Mouse (Mus musculus) thymus, postnatal 36 days (tissue): ENCODE results near the gene Scn4b.
A peak's percentile ranks its signal among the peaks of the same experiment; 100 is the strongest.

Experiments
- DNase-seq, 2 experiments: peaks; one replicate each; pipeline ENCODE4 v3.0.0; 2022; ENCODE audit warnings: mixed read lengths in 2 of 2

The Scn4b gene

DNA sequence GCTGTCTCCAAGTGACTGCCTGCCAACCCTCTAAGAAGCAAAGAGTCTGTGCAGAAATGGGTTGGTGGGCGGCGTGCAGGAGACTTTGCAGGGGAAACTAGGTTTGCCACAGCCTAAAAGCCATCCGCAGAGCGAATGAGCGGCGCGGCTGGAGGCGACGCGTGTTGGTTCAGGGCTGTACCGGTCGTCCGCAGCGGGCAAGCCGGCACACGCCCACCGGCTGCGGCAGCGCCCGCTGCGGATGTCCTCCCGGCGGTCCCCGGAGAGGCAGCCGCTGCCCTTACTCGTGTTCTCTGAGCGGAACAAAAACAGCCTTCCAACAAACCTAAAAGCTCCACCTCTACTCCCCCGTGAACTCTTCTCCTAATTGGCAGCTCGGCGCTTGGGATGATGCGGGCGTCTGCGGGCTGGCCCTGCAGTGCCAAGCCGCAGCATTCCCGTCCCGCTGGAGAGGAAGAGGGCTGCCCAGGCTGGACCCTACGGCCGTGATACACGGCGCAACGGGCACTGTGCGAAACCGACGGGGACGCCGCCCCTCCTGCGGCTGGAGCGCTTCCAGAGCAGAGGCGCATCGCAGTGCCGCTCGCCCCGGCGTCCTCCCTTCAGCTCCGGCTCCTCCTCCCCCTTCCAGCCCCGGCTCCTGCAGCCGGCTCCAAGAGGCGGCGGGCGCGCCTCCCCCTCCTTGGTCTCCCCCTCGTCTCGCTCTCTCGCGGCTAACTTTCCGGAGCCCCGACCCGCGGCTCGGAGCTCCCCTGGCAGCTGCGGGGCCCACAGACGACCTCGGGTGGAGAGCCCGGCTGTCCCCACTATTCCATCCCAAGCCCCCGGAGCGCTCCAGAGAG lies at the start of gene Scn4b:
Scn4b (plus strand) TSS at position 205 of the 842 bp plus-strand sequence.
- DNase-seq, result peak; percentile 61 to 78

DNA sequence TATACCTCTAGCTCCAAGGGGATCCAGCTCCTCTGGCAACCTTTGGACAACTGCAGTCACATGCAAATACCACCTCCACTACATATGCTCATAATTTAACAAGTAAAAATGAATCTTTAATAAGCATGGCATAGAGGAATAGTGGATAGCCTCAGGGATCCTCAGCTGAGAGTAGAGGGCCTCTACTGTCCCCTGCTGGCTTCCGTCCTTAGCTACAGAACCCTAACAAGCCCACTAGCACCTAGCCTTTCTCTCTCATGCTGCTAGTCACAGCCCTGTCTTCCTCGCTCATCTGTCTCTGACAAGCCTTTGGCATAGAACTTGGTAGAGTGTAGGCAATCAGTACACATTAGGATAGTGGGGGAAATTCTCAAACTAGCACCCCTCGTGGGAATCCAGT lies 47.4 kb upstream of the Scn4b start:
- no peak for DNase-seq

DNA sequence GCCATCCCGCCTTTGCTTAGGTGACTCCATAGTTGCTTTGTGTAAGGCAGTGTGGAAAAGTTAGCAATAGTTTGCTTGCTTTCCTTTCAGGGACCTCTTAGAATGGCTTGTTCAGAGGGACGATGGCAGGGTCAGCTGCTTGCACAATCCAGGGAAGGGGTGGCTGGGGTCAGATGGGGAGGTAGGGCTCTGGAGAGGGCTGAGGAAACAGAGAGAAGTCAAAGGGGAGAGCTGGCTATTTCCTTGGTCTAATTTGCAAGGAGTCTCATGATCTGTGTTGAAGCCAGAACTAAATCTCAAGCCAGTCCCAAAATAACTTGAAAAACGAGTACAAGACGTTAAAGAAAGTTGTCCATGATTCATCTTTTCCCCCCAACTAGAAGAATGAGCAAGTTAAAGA lies 45.6 kb upstream of the Scn4b start:
- no peak for DNase-seq

DNA sequence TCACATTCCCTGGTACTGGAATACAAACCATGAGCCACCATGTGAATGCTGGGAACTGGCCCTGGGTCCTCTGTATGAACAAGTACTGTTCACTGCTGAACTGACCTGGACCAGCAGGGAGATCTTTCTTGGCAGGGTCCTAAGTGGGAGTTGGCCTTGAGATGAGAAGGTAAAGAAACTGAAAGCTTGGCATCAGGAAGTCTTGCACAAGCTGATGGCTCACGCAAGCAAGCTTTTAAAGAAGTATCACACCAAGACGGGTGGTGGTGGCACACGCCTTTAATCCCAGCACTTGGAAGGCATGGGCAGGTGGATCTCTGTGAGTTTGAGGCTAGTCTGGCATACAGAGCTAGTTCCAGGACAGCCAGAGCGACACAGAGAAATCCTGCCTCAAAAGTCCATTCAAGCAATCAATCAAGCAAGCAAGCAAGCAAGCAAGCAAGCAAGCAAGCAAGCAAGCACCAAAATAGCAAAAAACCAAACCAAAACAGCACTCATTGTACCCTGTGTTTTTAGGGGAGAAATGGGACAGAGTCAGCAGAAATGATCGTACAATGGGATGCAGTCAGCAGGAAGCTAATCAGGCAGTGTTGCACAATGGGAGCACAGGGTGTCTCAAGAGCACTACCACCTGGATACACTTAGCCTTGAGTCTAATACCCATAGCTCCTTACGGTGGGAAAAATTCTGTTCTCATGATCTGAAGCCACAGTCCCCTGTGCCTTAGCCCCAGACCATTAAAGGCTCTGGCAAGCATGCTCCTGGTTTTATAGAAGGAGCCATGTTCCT lies 42.9 kb upstream of the Scn4b start:
- no peak for DNase-seq

DNA sequence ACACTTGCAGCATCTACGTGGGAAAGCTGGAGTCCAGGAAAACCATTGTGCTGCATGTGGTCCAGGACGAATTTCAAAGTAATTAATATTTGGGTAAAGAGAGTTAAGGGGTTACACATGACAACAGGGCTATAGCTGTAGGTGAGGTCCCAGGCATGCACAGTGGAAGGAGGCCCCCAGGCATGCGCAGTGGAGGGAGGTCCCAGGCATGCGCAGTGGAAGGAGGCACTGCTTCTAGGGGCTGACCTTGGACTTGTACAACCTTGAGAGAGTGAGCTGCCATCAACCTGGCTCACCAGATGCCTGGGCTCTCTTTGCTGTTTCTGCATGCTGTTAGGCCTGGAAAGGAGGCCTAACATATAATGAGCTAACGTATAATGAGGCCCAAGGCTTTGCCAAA lies 40.3 kb upstream of the Scn4b start:
- no peak for DNase-seq

DNA sequence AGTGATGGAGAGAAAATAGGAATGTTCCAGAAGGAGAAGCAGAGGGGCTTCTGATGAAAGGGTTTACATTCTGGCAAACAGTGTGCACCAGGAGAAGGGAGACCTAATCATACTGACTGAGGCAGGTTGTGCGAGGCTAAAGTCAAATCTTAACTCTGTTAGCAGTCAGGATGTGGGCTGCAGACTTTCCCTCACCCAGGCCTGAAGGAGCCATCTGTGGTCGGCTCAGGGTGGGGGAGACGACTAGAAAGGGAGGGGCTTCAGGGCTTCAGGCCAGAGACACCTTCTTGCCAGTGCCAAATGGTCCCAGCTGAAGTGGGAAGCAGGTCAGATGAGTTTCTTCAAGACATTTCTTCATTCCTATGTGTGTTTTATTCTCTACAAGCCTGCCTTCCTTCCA lies 39.8 kb upstream of the Scn4b start:
- peak; percentile 57 to 71 for DNase-seq

DNA sequence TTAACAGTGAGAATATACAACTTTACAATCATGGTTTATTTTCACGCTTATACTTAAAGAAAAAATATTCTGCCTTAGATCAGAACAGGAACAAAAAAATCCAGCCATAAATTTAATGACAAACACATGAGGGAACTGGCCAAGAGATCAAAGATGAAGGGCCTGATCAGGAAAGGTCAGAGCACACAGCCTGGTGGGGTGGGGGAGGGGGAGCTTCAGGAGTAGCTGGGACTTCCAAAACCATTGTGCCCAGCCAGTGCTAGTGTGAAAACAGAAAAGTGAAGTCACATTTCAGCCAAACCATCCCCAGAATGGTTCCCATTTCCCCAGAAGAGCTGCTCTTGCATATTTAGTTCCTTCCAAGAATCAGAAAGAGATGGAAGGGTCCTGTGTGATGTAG lies 35.7 kb upstream of the Scn4b start:
- no peak for DNase-seq

DNA sequence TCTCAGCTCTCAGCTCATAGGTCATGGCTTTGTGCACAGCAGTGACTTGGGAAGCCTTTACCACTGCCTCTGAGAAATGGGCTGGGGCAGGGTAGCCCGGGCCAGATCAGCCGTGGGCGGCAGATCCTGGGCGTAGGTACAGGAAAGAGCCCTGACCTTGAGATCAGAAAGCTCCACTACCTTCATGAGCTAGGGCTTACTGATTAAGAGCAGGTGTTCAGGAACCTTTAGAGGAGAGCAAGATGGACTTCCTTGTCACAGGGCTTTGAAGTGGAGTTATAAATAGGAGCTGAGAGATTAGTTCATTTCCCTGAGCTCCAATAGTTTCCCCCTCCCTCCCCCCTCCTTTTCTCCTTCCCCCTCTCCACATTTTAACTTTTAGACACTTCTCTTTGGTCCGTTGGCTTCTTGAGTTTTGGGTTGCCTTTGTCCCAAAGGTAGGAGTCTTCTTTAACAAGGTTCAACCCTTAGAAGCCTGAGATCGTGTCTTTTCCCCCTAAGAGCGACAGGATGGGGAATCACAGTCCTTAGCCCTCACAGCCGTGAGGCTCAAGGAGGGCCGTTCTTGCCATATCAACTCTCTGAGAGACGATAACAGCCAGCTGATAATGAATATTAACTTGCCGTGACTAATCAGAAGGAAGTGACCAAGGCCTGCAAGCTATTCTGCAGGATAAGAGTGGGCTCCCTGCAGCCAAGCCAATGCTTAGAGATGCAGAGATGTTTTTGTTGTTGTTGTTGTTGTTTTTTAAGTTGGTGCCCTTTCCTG lies 34.8 kb upstream of the Scn4b start:
- DNase-seq, result no peak

DNA sequence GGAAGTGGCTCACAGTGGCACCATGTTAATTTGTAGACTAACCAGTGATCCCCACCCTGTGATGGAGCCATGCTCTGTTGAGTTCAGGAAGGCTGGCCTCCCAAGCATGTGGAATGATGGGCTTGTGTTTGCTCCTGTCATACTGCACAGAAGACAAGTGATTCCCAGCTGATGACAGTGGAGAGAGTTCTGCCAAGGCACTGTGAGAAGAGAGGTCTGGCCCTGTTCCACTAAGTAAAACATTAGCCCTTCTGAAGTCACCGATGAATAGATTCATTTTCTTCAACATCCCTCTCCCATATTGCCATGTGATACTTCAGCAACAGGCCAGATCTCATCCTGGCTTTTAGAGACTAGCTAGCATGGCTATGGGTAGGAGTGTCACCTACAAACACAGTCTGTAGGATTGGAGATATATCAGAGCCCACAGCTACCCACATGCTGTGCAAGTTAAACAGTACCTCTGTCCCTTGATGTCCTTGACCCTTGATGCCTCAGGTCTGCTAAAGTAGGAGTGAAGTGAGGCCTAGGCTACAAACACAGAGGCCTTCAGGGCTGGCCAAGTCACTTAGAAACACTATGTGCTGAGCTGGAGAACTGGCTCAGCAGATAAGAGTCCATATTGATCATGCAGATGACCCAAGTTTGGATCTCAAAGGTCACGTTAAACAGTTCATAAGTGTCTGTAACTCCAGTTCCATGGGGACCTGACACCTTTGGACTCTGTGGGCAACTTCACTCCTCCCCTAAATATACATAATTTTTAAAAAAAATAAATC lies 32.4 kb upstream of the Scn4b start:
- no peak for DNase-seq

DNA sequence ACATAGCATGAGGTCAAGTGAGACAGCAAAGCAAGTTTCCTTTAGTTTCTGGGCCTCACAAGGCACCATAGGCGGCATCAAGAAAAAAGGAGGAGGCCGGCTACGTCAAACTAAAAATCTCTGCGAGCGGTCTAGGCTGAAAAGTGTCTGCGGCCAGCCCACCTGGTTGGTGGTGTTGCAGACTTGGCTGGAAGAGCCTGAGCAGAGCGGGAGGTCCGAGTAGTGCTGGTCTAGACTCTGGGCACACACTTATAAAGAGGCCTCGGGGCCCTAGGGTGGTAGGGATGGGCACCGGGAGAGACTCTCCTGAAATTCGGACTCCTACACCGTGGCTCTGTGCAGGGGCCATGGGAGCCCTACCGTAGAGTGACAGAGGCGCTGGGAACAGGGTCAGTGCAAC lies 22.5 kb upstream of the Scn4b start:
- DNase-seq, result no peak

DNA sequence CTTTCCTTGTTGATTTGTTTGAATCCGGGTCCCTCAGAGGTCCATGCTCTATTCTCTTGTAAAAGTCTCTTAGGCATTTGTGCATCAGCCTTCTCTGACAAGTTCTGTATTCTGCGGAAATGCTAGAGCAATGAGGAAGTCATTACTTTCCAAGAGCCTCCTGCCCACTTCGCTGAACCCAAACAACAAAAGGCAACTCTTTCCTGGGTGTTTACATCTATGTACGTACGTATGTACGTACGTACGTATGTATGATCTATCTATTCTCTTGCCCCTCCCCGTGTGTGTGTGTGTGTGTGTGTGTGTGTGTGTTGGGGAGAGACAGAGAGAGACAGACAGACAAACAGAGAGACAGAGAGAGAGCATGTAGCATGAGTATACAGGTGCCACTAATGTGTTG lies 21.4 kb upstream of the Scn4b start:
- DNase-seq, result no peak

DNA sequence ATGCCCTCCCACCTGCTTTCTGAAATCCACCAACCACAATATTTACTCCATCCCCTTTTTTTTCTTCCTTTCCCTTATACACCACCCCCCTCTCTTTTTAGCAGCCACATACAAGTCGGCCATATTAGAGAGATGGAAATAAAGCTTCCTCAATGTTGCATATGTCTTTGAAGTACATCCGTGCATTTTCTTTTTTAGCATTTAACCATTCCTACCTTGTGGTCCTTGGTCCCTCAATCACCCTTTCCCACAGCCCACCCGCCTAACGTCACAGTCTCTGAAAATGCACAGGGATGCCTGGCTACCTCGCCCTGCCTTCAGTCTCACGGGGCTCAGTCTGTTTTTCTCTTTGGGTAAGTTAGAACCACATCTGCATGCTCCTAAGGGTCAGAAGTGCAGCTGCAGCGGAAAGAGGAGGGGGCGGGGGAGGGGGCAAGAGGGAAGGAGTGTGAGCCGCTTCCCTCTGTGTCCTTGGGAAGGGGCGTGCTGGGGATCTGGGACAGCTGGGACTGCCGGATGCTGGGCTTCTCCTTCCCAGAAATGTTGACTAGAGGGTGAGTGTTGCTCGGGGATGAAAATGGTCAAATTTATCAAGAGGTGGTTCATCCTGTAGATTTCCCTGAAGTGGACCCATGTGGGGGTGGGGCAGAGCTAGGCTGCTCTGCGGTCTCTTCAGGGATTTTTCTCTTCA lies 20.3 kb upstream of the Scn4b start, which contains the start of gene Scn2b:
Scn2b (plus strand) TSS at position 42 of the 691 bp plus-strand sequence.
- DNase-seq, result peak; percentile 56 to 61

DNA sequence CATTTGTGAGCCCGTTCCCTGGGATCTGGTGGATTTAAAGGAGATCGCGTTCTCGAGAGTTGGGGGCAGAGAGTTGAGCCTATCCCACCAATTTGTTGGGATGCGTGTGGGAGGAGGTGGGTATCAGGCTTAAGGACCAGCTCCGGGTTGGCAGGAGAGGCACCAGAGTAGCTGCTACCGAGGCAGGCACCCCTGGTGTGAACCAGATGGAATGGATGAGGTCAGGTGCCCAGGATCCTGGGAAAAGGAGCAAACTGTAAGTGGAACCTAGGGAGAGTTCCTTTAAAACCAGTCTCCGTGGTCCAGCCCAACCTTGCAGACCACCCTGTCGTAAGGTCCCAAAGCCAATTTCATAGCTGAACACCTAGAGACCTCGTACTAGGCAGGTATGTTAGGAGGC lies 19.6 kb upstream of the Scn4b start:
- no peak for DNase-seq

DNA sequence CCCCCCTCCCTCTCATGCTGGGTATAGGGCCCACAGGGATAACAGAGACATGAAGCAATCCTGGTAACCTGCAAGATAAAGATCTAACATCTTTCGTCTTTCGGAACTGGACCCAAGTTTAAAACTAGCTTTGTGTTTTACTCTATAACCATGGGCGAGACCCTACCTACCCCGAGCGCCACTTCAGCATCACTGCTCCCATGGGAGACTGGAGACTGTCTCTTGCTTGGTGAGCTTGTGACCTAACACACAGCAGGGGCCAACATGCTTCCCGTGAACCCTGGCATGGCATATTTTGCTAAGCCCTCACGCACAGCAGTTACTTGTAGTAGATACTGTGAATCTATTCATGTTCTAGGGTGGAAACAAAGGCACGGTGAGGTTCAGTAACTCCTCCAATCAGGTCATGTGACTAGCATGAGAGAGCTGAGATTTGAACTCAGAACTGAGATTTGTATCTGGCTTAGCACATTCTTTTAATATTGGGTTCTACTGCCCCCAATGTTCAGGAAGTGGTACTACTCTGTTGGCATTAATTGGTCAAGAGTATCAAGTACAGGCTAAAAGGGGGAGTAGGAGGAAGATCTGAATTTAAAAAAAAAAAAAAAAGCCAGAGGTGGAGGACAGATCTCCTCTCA lies 18.8 kb upstream of the Scn4b start:
- no peak for DNase-seq

DNA sequence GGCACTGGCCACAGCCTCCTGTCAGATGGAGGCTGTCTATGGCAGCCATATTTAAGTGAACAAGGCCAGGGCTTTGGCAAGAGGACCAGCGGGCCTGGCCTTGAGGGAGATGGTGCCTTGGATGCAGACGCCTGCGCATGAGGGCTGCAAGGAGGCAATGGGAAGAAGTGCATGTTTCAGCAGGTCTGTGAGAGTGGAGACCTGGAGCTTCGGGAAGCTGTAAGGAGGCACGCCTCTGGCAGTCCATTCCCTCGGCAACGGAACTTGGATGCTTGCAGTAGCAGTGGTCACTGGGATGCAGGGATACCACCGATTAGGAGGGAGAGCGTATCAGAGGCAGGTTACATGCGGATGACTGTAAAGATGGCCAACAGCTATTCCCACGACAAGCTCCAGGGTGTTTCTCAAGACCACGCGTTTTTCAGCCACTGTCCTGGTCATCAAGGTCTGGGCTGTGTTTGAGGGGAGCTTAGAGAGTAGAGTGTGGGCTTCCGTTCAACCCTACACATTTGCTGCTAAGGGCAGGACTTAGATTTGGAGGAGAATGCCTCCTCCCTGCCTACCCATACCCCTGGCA lies 18.2 kb upstream of the Scn4b start:
- DNase-seq, result no peak

DNA sequence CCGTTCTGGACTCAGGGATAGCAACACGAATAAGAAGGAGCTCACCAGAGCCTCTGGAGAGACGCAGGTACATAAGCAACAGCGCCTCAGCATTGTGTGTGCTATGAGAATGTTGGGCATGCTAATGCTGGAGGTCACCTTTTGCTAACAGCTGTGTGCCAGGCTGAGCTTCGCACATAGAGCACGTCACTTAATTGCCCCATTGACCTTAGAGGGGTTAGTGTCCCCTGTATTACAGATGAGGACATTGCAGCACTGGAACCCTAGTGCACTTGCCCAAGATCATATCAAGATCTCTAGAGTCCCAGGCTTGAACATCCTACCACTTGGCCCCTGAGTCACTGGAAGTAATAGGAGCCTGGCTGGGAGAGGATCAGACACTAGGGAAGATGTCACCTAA lies 17.6 kb upstream of the Scn4b start:
- DNase-seq, result no peak

DNA sequence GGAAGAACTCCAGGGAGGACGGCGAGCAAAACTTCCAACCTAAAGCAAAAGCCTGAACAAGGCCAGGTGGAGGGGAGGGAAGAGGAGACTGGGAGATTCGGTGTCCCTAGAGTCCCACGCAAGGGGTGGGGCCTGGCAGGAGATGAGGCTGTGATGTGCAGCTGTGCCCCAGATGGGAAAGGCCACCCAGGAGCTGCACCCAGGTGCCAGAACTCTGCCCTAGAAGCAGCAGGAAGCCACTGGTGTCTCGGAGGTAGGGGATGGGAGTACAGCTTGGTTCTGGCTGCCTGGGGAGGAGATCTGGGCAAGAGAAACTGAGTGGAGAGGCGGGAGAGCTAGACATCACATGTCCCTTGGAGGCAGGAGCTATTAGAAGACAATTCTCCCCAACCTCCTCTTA lies 17.2 kb upstream of the Scn4b start:
- peak; percentile 78 to 90 for DNase-seq

DNA sequence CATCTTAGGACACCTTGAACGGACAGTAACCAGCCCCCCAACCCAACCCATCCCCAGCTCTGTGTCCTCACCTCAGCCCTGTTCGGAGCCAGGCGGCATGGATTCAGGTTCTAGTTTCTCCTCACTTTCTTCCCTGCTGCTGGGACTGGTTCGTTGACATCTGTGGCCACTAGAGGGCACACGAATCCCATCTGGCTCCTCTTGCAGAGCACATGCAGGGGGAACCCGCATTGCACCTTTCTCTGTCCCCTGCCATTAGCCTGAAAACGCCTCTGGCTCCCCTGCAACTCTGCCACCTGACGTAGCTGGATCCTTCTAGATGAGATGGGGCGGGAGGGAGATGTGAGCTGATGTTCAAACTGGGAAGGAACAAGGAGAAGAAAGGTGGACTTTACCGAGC lies 16.4 kb upstream of the Scn4b start:
- DNase-seq, result peak; percentile 84 to 88

DNA sequence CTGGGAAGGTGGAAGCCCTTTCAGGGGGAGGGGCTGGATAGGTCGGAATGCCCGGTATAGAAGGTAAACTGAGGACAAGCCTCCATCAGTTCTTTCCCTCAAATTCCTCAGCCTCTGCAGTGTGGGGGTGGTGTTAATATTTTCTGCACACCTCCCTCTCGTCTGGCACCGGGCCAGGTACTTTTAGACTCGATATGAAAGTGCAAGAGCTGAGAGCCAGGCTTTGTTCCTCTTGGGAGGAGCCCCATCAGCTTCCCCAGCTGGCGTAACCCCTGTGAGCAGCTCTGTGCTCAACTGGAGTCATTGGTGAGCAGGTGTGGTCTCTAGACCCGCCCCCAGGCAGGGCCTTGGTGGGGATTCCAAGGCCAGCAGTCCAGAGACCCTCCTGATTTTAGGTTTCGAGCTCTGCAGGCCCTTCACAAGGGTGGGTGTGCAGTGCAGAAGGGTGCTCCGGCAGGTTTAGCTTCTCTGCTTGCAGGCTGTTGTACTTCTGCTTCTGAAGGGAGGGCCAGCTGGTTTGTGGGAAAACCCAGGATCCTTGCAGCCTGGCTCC lies 15.9 kb upstream of the Scn4b start:
- DNase-seq, result peak; percentile 69 to 79

DNA sequence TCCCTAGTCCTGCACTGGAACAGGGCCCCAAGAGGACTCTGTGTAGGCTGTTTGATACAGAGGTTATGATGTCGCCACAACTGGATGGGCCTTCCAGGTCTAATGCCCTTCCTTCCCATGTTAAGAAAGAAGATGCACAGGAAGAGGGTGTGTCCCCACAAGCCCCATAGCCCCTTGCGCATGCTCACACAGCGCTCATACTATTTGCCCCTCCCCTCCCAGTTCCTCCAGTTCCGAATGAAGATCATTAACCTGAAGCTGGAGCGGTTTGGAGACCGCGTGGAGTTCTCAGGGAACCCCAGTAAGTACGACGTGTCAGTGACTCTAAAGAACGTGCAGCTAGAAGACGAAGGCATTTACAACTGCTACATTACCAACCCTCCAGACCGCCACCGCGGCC lies 13.0 kb upstream of the Scn4b start:
- DNase-seq, result no peak

DNA sequence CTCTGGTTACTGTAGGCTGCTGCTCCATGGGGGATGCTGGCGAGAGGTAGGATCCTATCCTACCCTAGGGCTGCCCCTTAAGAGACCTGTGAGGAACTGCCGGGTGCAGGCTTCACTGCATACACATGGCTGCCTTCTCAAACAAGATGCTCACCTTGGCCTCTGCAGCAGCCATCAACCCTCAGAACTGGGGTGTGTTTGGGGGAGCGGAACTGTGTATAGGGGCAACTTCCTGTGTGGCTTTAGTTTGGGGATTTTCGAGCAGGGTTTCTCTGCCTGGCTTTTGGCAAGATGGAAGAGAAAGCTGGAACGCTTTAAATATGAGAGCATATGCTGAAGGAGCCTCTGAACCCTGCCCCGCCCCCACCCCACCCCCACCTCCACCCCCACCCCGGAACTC lies 11.3 kb upstream of the Scn4b start:
- DNase-seq, result peak in 1 of 2 experiments; percentile 59
